Mouse (Mus musculus) T-helper 2 cell (primary cell): ENCODE measurements around the gene Rxfp2.

Experiments used
- in situ Hi-C: fragments of 300-600 bp; cut with MboI, MseI; formaldehyde crosslinking; loops from one replicate; pipeline ENCODE4 v1.15.1; 2025; ENCODE audit warnings: high pct_unique_total_duplicates

The Rxfp2 gene

GRCm38 (mm10) chr5:150114007-150114406 is 95.5 kb downstream of the Rxfp2 start:
- in situ Hi-C loops: no loop called here

DNA sequence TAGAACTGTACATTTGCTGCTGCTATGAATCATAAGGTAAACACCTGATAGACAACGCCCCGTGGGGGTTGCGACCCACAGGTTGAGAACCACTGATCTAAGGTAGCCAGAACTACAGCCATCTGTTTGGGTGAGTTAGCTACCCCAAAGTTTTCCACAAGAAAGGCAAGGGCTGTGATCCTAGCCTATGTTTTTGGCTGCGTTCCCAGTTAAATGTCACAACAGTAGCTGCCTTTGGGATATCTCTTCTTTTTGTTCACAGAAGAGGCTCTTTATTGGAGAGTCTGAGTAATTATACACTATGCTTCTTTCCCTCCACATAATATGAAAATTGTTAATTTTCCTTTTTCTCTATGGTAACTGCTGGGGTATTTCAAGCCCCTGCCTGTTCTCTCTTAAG is 96.3 kb downstream of the Rxfp2 start:
- in situ Hi-C loops: no loop called here

DNA sequence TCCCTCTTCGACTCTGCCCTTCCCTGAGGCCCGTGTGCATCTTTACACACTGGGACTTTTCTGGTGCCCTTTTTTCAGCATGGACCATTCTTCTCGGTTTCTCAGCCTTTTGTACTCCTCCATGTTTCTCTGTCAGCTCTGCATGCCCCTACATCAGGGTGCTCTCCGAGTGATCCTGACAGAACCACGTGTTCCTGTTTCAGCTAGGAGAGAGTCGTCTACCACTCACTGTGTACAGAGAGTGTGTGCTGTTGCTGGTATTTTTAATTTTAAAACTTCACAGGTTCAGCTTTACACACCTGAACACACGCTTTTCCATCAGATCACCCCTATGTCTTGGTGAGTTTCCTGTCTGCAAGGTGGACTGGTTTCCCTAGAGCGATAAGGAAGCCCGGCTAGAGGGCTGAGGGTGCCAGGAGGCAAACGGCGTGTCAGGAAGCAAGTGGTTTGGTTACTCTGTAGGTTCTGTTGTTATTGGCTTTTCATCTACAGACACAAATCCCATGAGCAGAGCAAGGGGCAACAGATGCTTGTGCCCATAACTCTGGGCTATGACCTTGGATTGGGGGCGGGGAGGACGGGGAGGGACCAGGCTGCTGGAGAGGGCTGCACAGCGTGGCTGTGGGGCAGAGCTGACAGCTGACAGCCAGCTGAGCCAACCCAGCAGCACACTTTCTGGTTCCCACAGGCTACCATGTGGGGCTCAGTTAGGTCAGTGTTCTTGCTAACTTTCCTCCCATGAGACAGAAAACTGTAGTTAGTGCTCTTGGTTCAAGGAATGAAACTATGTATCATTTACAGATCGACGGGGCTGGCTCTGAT is 97.0 kb downstream of the Rxfp2 start:
- in situ Hi-C loops: no loop called here

GRCm38 (mm10) chr5:150116216-150116905 is 97.9 kb downstream of the Rxfp2 start:
- in situ Hi-C loops: no loop called here

DNA sequence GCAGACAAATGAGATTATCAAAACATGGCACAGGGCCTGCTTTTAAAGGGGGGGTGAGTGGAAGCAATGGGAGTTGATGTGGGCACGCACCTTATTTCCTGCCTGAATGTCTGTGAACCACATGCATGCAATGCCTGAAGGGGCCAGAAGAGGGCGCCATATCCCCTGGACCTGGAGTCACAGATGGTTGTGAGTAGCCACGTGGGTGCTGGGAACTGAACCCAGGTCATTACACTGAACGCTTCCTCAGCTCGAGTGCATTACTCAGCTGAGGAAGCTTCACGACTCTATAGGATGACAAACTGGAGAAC is 98.4 kb downstream of the Rxfp2 start:
- in situ Hi-C loops: no loop called here

DNA sequence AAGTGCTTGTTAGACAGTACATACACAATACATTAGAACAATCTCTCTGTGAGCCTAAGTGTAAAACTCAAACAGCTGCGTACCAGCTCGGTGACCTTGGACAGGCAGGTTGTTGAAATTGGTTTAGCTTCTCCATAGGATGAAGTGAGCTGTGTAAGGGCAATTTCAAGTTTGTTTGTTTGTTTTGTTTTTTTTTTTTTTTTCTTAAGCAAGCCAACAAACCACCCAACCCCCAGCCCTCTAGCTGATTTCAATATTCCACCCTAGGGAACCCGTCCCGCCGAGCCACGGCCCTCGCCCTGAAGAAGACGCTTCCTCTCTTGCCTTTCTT is 99.6 kb downstream of the Rxfp2 start:
- in situ Hi-C loops: no loop called here

GRCm38 (mm10) chr5:150118455-150119241 is 100.2 kb downstream of the Rxfp2 start, which contains the start of gene Fry:
Gene Fry (plus strand): TSS chr5:150118645.
- in situ Hi-C loops: no loop called here

GRCm38 (mm10) chr5:150120676-150121075 is 102.2 kb downstream of the Rxfp2 start:
- in situ Hi-C loops: no loop called here

DNA sequence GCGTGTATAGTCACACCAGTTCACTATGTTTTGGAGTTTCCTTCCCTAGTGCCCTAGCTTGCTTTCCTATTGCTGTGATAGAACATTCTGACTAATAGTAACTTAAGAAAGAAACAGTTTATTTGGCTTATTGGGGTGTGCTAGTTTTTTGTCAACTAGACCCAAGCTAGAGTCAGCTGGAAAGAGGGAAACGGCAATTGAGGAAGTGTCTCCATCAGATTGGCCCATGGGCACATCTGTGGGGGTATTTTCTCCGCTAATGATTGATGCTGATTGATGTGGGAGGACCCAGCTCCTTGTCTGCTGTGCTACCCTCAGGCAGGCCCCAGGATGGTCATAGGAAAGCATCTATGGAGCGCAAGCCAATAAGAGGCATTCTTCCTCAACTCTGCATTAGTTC is 103.6 kb downstream of the Rxfp2 start:
- in situ Hi-C loops: no loop called here

- in situ Hi-C loops: no loop called here
These were observed 104.1 kb downstream of the Rxfp2 start for GRCm38 (mm10) chr5:150122571-150122970.

- in situ Hi-C loops: no loop called here
These were observed 107.4 kb downstream of the Rxfp2 start for GRCm38 (mm10) chr5:150125920-150126319.

DNA sequence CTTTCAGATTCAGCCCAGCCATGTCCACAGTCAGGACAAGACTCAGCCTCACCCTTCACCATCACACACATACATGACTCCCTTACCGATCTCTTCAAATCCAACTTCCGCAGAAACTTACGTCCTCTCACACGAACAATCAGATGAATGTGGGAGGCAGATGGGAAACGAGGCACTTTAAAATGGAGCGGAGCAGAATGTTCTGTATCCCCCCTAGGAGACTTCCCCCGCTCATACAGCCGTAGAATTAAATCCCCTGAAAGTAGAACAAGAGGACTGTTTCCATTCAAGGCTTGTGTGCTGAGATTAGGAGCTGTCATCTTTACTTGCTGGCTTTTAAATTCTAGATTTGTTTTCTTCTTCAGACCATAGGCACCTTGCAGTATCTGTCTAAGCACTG is 110.0 kb downstream of the Rxfp2 start:
- in situ Hi-C loops: no loop called here

GRCm38 (mm10) chr5:150130144-150130543 is 111.7 kb downstream of the Rxfp2 start:
- in situ Hi-C loops: no loop called here

GRCm38 (mm10) chr5:150131166-150131565 is 112.7 kb downstream of the Rxfp2 start:
- in situ Hi-C loops: no loop called here
